In the genomic region with DNA sequence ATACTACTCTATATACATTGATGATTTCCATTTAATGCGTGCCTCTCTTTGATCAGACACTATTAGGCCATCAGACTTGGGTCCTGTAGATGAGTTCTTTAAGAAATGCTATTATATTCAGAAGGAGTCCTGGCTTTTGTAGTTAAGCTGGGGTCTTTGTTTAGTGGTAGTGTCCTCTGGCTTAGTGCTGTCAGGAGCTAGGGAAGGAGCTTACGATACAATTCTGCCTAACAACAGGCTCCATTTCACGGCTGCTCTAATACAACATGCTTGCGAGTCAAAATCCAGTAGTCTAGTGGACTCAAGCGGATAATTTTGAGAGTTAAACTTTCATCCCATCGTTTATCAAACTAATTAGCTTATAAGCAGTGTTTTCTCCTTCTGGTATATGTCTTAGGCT, we compare ENCODE assay signal across 27 mouse cellular contexts. TPM values are rescaled to one million over a fixed set of nuclear protein-coding genes. Genes with fewer than 3 reads are reported as not detected.
DNase-seq lines count a peak whose midpoint lies in the region; ATAC-seq and TF ChIP-seq lines count a peak whose summit lies in the region.
"Had no signal": no experiment of that assay in that cellular context is flagged by ENCODE, and none has a peak within 500 bp of the region (broad histone marks: within the 10 kb centered on the region; RNA-seq: fewer than 3 reads in every experiment).

No protein-coding gene starts in this region.

- no peak for ATAC-seq in heart, embryonic 12.5 days (ENCODE audit: insufficient number of reproducible peaks, low FRiP score)
- no peak for ATAC-seq in heart, embryonic 16.5 days (replicated peaks; ENCODE audit: extremely low read depth, insufficient read depth, low FRiP score)
- ATAC-seq in lung, embryonic 15.5 days (ENCODE audit: borderline replicate concordance, extremely low read depth, low FRiP score, low TSS enrichment): no peak; the same call in 1 of the 2 replicates
- peak; percentile 38; the same call in 1 of the 2 replicates for ATAC-seq in midbrain, embryonic 12.5 days (ENCODE audit: low FRiP score, low read depth)
- ATAC-seq: CD4-positive, CD25-positive, alpha-beta regulatory T cell, adult 4 months; forebrain, embryonic 14.5 days; forebrain, postnatal 0 days; hindbrain, postnatal 0 days; inflammation-experienced regulatory T-cells, adult 6 months; intestine, embryonic 16.5 days had no signal

- H3K9ac ChIP-seq in heart, embryonic 12.5 days: no peak overlapping the region
- H3K9ac ChIP-seq in heart, embryonic 16.5 days (ENCODE audit: low read length): no peak overlapping the region
- H3K9ac ChIP-seq in lung, embryonic 15.5 days: no peak overlapping the region
- H3K9ac ChIP-seq in midbrain, embryonic 12.5 days (replicated peaks): no peak overlapping the region
- H3K9ac ChIP-seq: embryonic facial prominence, embryonic 12.5 days; embryonic facial prominence, embryonic 15.5 days; forebrain, postnatal 0 days; hindbrain, embryonic 14.5 days had no signal

- 91% methylated on average over 6 of the region's 6 CpGs for WGBS in heart, embryonic 12.5 days
- WGBS in heart, embryonic 10.5 days: 90% methylated on average over 6 of the region's 6 CpGs
- 87% methylated on average over 6 of the region's 6 CpGs for WGBS in heart, embryonic 16.5 days
- WGBS in lung, embryonic 15.5 days: 86% methylated on average over 6 of the region's 6 CpGs
- 89% methylated on average over 6 of the region's 6 CpGs for WGBS in lung, adult 2 months
- 45% methylated on average over 6 of the region's 6 CpGs for WGBS in midbrain, embryonic 12.5 days
- WGBS in midbrain, embryonic 10.5 days: 67% methylated on average over 6 of the region's 6 CpGs

- H3K27me3 ChIP-seq in heart, embryonic 12.5 days (replicated peaks): no peaks in the 10 kb centered on the region
- no peaks in the 10 kb centered on the region for H3K27me3 ChIP-seq in heart, embryonic 10.5 days (ENCODE audit: insufficient read depth, poor library complexity, severe bottlenecking)
- no peaks in the 10 kb centered on the region for H3K27me3 ChIP-seq in heart, embryonic 16.5 days (ENCODE audit: control insufficient read depth, insufficient read depth, low read length)
- no peaks in the 10 kb centered on the region for H3K27me3 ChIP-seq in lung, embryonic 15.5 days
- no peaks in the 10 kb centered on the region for H3K27me3 ChIP-seq in midbrain, embryonic 12.5 days
- H3K27me3 ChIP-seq in midbrain, embryonic 10.5 days (ENCODE audit: low read depth, poor library complexity, severe bottlenecking): no peaks in the 10 kb centered on the region
- H3K27me3 ChIP-seq: embryonic facial prominence, embryonic 12.5 days; embryonic facial prominence, embryonic 15.5 days had no signal

- no peak overlapping the region for H3K4me2 ChIP-seq in heart, embryonic 12.5 days
- no peak overlapping the region for H3K4me2 ChIP-seq in heart, embryonic 16.5 days (ENCODE audit: low read depth, low read length)
- no peak overlapping the region for H3K4me2 ChIP-seq in lung, embryonic 15.5 days
- H3K4me2 ChIP-seq in midbrain, embryonic 12.5 days (replicated peaks): no peak overlapping the region
- H3K4me2 ChIP-seq: embryonic facial prominence, embryonic 12.5 days; embryonic facial prominence, embryonic 15.5 days; hindbrain, embryonic 14.5 days had no signal

- no peak for DNase-seq in heart, embryonic 10.5 days (ENCODE audit: low spot score)
- no peak for DNase-seq in heart, adult 9 months (ENCODE audit: low spot score in 2 of 2)
- no peak for DNase-seq in lung, adult 2 months
- no peak for DNase-seq in midbrain, embryonic 10.5 days (ENCODE audit: low spot score)
- DNase-seq: adrenal gland, adult 2 months; adrenal gland, postnatal 14 days; cerebellum, adult 11 months; cerebellum, adult 2 months; cerebellum, adult 9-11 months; cerebellum, postnatal 25 days; forebrain, postnatal 0 days; gastrocnemius, adult 2 months; gastrocnemius, postnatal 14 days; heart, adult 2 months; heart, postnatal 14 days had no signal

- H3K9me3 ChIP-seq in heart, embryonic 12.5 days (replicated peaks): no peaks in the 10 kb centered on the region
- H3K9me3 ChIP-seq in heart, embryonic 10.5 days: no peaks in the 10 kb centered on the region
- no peaks in the 10 kb centered on the region for H3K9me3 ChIP-seq in heart, embryonic 16.5 days (replicated peaks; ENCODE audit: control insufficient read depth, low read length)
- H3K9me3 ChIP-seq in lung, embryonic 15.5 days: no peaks in the 10 kb centered on the region
- H3K9me3 ChIP-seq in midbrain, embryonic 12.5 days: no peaks in the 10 kb centered on the region
- H3K9me3 ChIP-seq in midbrain, embryonic 10.5 days (replicated peaks): no peaks in the 10 kb centered on the region
- H3K9me3 ChIP-seq: embryonic facial prominence, embryonic 12.5 days; embryonic facial prominence, embryonic 15.5 days had no signal

- H3K36me3 ChIP-seq in heart, embryonic 12.5 days: peaks cover 48% of the 10 kb centered on the region
- H3K36me3 ChIP-seq in heart, embryonic 10.5 days: peaks cover 66% of the 10 kb centered on the region
- H3K36me3 ChIP-seq in heart, embryonic 16.5 days (ENCODE audit: control insufficient read depth, insufficient read depth): peaks cover 42% of the 10 kb centered on the region
- H3K36me3 ChIP-seq in lung, embryonic 15.5 days: peaks cover 46% of the 10 kb centered on the region
- H3K36me3 ChIP-seq in midbrain, embryonic 12.5 days: peaks cover 49% of the 10 kb centered on the region
- H3K36me3 ChIP-seq in midbrain, embryonic 10.5 days: peaks cover 71% of the 10 kb centered on the region

- H3K27ac ChIP-seq in heart, embryonic 12.5 days (ENCODE audit: poor library complexity, severe bottlenecking): 0 out of 2 replicates have a peak overlapping the region, but pooled peaks have one; percentile 68
- H3K27ac ChIP-seq in heart, embryonic 10.5 days: no peak overlapping the region
- peak overlapping the region; percentile 62 for H3K27ac ChIP-seq in heart, embryonic 16.5 days (ENCODE audit: low read length)
- peak overlapping the region; percentile 16; the same call in 1 of the 2 replicates for H3K27ac ChIP-seq in lung, embryonic 15.5 days
- 0 out of 2 replicates have a peak overlapping the region, but pooled peaks have one; percentile 20 for H3K27ac ChIP-seq in midbrain, embryonic 12.5 days (replicated peaks)
- H3K27ac ChIP-seq in midbrain, embryonic 10.5 days (replicated peaks): no peak overlapping the region
- H3K27ac ChIP-seq: embryonic facial prominence, embryonic 12.5 days; embryonic facial prominence, embryonic 15.5 days; gastrocnemius, adult 2 months; heart, adult 2 months; hindbrain, embryonic 14.5 days; hindbrain, postnatal 0 days had no signal

- no peak overlapping the region for H3K4me3 ChIP-seq in heart, embryonic 12.5 days
- H3K4me3 ChIP-seq in heart, embryonic 10.5 days: no peak overlapping the region
- no peak overlapping the region for H3K4me3 ChIP-seq in heart, embryonic 16.5 days (ENCODE audit: low read length)
- no peak overlapping the region for H3K4me3 ChIP-seq in lung, embryonic 15.5 days
- no peak overlapping the region for H3K4me3 ChIP-seq in lung, adult 2 months (replicated peaks; ENCODE audit: extremely low read depth, low read depth, low read length)
- no peak overlapping the region for H3K4me3 ChIP-seq in midbrain, embryonic 12.5 days
- H3K4me3 ChIP-seq in midbrain, embryonic 10.5 days: no peak overlapping the region
- H3K4me3 ChIP-seq: embryonic facial prominence, embryonic 12.5 days; embryonic facial prominence, embryonic 15.5 days; gastrocnemius, adult 2 months; heart, adult 2 months had no signal

- no peak for TF ChIP-seq POLR2A in lung, adult 2 months (IDR thresholded peaks at IDR 0.05; ENCODE audit: borderline replicate concordance, extremely low read depth, low read depth, low read length)

- peaks cover 7% of the 10 kb centered on the region for H3K4me1 ChIP-seq in heart, embryonic 12.5 days (replicated peaks)
- H3K4me1 ChIP-seq in heart, embryonic 10.5 days: peaks cover 8% of the 10 kb centered on the region; the same call in 1 of the 2 replicates
- 0 out of 2 replicates have a peak, but pooled peaks cover 6% of the 10 kb centered on the region for H3K4me1 ChIP-seq in heart, embryonic 16.5 days (ENCODE audit: control insufficient read depth, insufficient read depth, low read length)
- H3K4me1 ChIP-seq in lung, embryonic 15.5 days: no peaks in the 10 kb centered on the region
- peaks cover 2% of the 10 kb centered on the region; the same call in 1 of the 2 replicates for H3K4me1 ChIP-seq in lung, adult 2 months (ENCODE audit: control insufficient read depth, insufficient read depth, low read length)
- no peaks in the 10 kb centered on the region for H3K4me1 ChIP-seq in midbrain, embryonic 12.5 days
- peaks cover 9% of the 10 kb centered on the region for H3K4me1 ChIP-seq in midbrain, embryonic 10.5 days
- H3K4me1 ChIP-seq: embryonic facial prominence, embryonic 12.5 days; embryonic facial prominence, embryonic 15.5 days had no signal

- no peak for TF ChIP-seq CTCF in lung, adult 2 months (IDR thresholded peaks at IDR 0.05; ENCODE audit: insufficient read depth, low read length)

RNA-seq across cellular contexts. Expression of gene Pawr, which starts 55.2 kb away (rescaled TPM):
- polyA plus RNA-seq in heart, embryonic 12.5 days (2016; fragmentation: Nextera tagmentation; extraction: Ambion mirVana): 21.0 and 23.2 TPM in 2 replicates
- 17.7 and 28.3 TPM in 2 replicates for polyA plus RNA-seq in heart, embryonic 10.5 days (2016; fragmentation: Nextera tagmentation; extraction: Ambion mirVana)
- 4.1 and 6.2 TPM in 2 replicates for polyA plus RNA-seq in heart, embryonic 16.5 days (2015; fragmentation: Nextera tagmentation; extraction: Ambion mirVana)
- 20.8 and 21.0 TPM in 2 replicates for polyA plus RNA-seq in lung, embryonic 15.5 days (2015; fragmentation: Nextera tagmentation; extraction: Ambion mirVana)
- 12.9 and 23.8 TPM in 2 replicates for polyA plus RNA-seq in lung, adult 2 months (2012; rRNA removed)
- polyA plus RNA-seq in midbrain, embryonic 12.5 days (2016; fragmentation: Nextera tagmentation; extraction: Ambion mirVana): 10.9 and 13.2 TPM in 2 replicates
- polyA plus RNA-seq in midbrain, embryonic 10.5 days (2016; fragmentation: Nextera tagmentation; extraction: Ambion mirVana): 9.6 and 12.6 TPM in 2 replicates
- polyA plus RNA-seq: CD4-positive, CD25-positive, alpha-beta regulatory T cell, adult 4 months had no signal

Comparison
In these comparisons a context has a peak if more than half of its experiments do, and no peak if none do; other contexts are left out.
1. H3K27ac ChIP-seq: peak in heart, embryonic 12.5 days (single experiment), heart, embryonic 16.5 days (single experiment), lung, embryonic 15.5 days (single experiment) and midbrain, embryonic 12.5 days (single experiment); none in heart, embryonic 10.5 days (single experiment) and midbrain, embryonic 10.5 days (single experiment).